Mouse (Mus musculus): ENCODE data around the gene Ttc26. TPM values are rescaled to one million over a fixed set of nuclear protein-coding genes. Genes with fewer than 3 reads are reported as not detected.

The Ttc26 gene
- polyA plus RNA-seq (2012; rRNA removed): 1.0 and 1.5 TPM in 2 replicates

DNA sequence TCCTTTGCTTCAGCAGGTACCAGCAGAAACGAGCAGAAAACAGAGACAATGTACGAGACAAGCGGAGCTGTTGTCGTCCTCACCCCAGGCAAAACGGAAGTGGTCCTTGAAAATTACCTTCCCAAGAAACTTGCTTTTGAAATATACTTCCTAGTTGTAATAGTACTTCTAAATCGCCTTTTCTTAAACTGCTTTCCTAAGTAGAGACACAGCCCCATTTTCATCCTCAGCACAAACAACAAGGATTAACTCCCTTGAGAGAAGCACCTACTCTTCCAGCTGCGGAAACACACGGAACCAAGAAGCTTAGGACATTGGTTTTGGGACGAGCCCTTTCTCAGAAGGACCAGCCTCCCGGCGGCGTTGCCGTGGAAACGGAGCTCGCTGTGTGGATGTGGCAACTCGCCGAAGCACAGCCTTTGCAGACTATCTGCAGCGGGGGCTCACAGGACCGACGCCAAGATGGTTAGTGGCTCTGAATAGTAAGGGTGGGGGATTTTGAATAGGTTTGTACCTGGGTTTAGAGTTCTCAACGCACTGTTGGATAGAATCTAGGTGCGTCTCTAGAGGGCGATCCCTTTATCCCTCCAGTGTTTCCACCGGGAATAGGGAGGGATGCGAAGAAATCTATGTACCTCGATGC, at the start of gene Ttc26:
Gene Ttc26, plus strand, starts transcription at position 341 of the 643 bp plus-strand sequence.

DNA sequence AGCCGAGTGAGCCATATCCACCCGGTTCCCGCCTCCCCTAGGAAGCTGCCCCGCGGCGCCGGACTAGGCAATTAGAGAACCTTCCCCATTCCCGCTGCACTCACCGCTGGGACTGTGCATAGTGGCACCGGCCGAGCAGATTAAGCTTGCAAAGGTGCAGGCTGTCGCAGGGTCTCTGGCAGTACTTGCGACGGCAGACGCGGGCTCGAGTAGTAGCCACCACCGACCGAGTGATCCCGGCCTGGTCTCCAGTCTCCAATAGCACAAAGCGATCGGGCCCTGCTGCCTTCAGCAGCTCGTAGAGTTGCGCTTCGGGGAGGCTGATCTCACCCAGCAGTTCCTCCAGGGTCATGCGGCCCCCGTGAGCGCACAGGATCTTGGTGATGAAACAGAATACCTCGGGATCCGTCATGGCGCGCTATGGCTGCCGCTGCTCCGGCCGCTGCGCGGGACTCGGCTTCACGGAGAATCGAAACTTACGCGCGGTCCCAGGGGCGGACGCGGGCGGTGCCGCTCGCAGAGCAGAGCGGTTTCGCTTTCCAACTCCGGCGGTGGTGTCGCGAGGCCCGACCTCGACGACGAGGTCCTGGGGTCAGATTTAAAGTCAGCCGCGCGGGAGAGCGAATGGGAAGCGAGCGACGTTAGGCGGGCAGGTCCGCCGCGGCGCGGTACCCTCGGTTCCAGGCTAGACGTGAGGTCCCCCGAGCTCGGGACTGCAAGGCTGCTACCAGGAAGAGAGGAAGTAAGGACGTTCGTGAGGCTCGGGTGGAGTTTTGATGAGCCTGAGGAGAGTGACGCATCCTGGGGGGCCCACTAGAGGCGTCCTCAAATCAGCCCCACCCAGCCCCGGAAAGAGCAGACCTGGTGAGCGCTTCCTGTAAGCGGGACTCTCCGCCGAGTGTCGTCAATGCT, 27.2 kb upstream of the Ttc26 start, which contains the start of gene Zc3hav1:
Gene Zc3hav1, minus strand, starts transcription at position 793 of the 912 bp plus-strand sequence.

DNA sequence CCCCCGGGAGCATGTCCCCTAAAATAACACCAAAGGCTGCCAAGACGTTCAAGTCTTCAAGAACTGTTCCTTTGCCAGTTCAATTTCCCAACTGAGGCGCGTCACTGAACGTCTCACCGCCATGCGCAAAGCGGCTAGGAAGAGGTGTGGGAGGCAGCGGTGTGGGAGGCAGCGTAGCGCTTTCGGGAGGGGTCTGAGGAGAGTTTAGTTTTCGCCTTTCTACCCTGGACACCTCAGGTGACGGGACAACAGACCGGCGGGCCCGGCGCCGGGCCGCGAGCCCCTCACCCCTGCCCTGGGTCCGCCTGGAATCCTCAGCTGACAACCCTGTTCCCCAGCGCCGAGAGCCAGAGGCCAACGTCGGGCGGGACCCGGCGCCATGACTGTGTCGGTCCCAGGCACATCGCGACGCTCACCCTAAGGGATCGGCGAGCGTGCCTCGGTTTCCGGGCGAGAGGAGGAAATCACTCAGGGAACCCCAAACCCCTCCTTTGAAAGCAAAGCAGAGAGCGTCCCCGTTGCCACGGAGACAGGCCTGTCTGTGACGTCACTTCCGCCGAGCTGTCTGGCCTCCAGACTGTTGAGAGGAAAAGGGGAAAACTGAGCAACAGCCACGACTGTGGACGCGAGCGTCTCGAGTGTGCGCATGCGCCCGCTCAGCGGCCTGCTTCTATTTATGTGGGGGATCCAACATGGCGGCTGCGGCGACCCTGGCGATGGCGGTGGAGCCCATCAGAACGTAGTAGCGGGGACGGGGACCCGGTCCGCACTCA, 52.2 kb downstream of the Ttc26 start, which contains the start of gene Ubn2:
Gene Ubn2, plus strand, starts transcription at position 690 of the 773 bp plus-strand sequence.

Other genes with a start within 250 kb of the Ttc26 start
- 11.6 and 12.0 TPM in 2 replicates for gene D630045J12Rik, start 127.5 kb upstream of the Ttc26 start, polyA plus RNA-seq (2012; rRNA removed)
- gene Zc3hav1l, start 82.2 kb upstream of the Ttc26 start, polyA plus RNA-seq (2012; rRNA removed): 13.9 and 16.1 TPM in 2 replicates
- 35.9 and 36.0 TPM in 2 replicates for gene Zc3hav1, start 26.9 kb upstream of the Ttc26 start, polyA plus RNA-seq (2012; rRNA removed)
- 8.9 and 10.8 TPM in 2 replicates for gene Ubn2, start 52.5 kb downstream of the Ttc26 start, polyA plus RNA-seq (2012; rRNA removed)
- 420 and 421 TPM in 2 replicates for gene Fmc1, start 152.0 kb downstream of the Ttc26 start, polyA plus RNA-seq (2012; rRNA removed)
- gene Luc7l2, start 169.9 kb downstream of the Ttc26 start, polyA plus RNA-seq (2012; rRNA removed): 27.7 and 34.7 TPM in 2 replicates

Data from ovary, adult 2 months (tissue).